Mouse (Mus musculus) 3T3-L1 (cell line): ENCODE measurements around the gene Srp68.

Source experiments
- DNase-seq: peaks from one replicate; pipeline ENCODE4 v3.0.0-alpha.2; 2015; ENCODE audit warnings: low read depth, low spot score

Srp68 gene

DNA sequence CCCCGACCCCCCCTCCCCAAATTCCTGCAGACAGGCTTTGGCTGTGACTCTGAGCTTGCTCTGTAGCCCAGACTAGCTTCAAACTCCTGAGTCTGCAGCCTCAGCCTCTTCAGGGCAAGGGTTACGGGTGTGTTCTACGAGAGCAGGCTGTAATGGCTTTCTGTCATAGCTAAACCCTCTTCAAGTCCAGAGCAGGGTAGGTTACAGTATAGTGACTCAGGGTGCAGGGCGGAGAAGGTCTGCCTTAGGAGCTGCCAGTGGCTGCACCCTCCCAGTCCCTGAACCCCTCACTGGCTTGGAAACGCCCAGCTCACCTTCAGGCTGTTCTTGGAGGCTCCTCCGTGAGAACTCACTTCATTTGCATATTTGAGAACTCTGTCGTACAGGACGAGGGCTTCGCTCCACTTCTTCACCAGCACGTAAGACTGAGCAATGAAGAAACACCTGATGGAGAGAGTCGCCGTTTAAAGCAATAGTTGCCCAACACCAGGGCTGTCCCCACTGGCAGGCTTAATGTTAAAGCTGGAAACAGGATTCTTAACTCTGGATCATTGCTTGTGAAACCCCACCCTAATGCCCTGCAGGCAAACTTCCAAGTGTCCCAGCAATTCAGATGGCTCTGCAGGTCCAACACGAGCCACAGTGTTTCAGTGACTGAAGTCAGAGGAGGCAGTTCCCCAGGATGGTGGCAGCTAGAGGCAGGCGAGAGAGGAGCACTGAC lies 26.4 kb downstream of the Srp68 start:
- no peak for DNase-seq

GRCm38 (mm10) chr11:116245616-116246015 lies 28.4 kb downstream of the Srp68 start:
- no peak for DNase-seq

DNA sequence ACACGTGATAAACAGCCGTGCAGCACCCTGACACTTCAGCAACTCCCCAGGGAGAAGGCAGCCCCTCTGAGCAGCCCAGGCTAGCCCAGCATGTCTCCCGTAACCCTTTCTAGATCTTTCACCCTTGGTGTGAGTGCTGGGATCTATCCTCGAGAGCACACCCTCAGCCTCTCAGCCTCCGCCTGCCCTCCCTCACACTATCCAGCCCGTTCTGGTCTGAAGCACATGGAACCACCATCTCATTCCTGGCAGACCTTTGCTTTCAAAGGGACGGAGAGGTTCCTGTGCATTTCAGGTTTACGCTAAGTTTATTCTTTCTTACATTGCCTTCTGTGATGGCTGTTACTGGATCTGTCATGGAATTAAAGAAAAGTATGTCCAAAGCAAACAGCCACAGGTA lies 29.4 kb downstream of the Srp68 start:
- DNase-seq, result no peak

- DNase-seq, result no peak
These were observed 32.2 kb downstream of the Srp68 start for GRCm38 (mm10) chr11:116241744-116242235.

DNA sequence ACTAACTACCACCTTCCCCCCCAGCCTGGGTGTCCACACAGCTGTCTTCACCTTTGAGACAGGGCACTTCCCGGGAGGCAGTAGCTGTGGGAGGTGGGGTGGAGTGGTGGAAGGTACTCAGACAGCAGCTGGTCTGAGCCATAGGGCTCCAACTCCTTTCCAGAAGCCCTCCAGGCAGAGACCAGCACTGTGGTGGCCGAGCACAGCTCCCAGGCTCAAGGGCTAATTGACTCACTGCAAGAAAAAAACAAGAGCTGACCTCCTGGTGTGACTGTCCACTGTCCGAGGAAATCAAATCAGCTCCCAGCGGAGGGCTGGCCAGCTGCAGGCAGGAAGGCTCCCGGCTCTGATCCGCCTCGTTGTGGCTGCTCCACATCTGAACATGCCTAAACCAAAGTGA lies 34.2 kb downstream of the Srp68 start:
- peak; percentile 45 for DNase-seq

GRCm38 (mm10) chr11:116237742-116238395 lies 36.1 kb downstream of the Srp68 start, which contains the start of gene Evpl:
Gene Evpl, minus strand, starts transcription at chr11:116238077.
- no peak for DNase-seq

- no peak for DNase-seq
These were observed 39.1 kb downstream of the Srp68 start for GRCm38 (mm10) chr11:116234901-116235300.

- DNase-seq, result no peak
These were observed 41.6 kb downstream of the Srp68 start for GRCm38 (mm10) chr11:116232427-116232826.

- no peak for DNase-seq
These were observed 45.3 kb downstream of the Srp68 start for GRCm38 (mm10) chr11:116228699-116229098.

DNA sequence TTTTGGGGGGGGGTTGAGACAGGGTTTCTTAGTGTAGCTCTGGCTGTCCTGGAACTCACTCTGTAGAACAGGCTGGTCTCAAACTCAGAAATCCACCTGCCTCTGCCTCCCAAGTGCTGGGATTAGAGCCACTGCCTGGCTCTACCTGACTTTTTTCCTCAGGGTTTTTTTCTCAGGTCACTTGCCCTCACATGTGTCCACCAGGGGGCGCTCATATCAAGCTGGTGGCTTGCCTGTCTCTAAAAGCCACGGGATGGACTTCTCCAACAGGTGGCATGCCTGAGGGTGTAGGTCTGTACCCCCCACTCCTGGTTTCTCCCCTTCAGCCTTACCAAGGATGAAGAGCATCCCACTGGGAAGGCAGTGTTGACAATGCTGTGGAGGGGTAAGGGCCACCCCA lies 47.6 kb downstream of the Srp68 start:
- DNase-seq, result peak; percentile 88

GRCm38 (mm10) chr11:116222740-116223059 lies 51.3 kb downstream of the Srp68 start:
- no peak for DNase-seq

GRCm38 (mm10) chr11:116221931-116222739 lies 51.9 kb downstream of the Srp68 start:
- no peak for DNase-seq

DNA sequence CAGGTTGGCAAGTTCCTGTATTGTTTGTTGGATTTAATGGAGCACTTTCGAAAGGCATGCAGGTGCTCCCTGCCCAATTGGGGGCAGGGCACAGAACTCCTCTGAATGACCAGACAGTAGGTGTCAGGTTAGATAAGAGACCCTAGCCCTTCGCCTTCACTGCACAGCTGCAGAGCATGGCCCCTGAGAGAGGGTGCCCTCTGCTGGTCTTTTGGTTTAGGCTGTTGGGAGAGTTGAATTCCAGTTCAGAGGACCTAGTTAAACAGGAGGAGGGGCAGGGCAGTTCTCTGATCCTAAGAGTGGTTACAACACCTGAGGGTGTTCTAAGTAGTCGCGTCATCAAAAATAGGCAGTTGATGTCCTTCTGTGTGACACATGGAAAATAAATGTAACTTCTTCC lies 54.1 kb downstream of the Srp68 start:
- peak; percentile 78 for DNase-seq

DNA sequence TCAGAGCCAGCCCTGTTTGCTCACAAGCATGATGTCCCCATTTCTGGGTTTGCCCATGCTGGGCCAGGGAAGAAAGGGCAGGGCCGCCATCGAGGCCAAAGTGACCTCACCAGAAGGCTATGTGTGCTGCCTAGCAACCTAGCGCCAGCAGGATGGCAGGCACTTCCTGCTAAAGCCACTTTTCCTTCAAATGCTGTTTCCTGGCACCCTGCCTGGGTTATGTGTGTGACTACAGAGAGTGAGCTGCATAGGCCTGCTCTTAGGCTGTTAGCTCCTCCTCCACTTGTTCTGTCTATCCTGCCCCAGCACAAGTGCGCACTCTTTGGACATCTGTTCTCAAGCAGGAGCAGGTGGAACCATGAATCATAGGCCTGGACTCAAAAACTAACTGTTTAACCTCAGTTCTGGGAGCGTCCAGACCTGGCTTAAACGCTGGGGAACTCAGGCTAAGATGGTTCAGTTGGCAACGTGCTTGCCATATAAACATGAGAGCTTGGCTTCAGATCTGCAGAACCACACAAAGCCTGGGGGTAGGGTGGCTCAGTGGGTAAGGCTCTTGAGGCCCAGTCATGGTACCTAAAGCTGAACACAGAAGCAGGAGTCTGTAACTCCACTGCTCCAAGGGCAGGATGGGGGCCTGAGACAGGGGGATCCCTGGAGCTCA lies 55.1 kb downstream of the Srp68 start:
- peak; percentile 100 for DNase-seq

- DNase-seq, result peak; percentile 55
These were observed 55.8 kb downstream of the Srp68 start for GRCm38 (mm10) chr11:116218263-116218662.

DNA sequence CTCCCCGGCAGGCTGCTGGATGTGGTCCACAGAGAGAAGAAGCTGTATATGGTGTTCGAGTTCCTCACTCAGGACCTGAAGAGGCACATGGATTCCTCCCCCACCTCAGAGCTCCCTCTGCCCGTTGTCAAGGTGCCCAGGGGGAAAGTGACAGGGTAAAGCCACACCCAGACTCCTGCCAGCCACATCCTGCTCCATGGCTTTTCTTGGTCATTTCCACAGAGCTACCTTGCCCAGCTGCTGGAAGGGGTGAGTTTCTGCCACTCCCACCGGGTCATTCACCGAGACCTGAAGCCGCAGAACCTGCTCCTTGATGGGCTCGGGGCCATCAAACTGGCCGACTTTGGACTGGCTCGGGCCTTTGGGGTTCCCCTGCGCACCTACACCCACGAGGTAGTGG lies 57.5 kb downstream of the Srp68 start:
- DNase-seq, result no peak

- no peak for DNase-seq
These were observed 58.0 kb downstream of the Srp68 start for GRCm38 (mm10) chr11:116215991-116216390.

DNA sequence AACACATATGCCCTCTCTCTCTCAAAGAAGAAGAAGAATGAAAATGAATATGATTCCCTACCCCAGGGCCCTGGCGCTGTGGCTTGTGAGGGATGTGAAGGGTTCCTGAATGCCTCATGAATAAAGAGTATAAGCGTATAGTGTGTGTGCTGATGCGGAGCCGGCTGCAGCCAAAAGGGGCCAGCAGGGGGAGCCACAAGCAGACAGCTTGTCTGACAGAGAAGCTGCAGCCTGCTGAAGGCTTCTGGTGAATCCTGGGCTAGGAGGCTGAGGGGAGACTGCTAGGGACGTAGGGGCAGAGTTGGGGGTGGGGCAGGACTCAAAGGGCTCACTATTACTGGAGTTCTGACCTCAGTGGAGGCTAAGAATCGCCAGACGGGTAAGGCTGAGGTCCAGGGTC lies 58.8 kb downstream of the Srp68 start:
- no peak for DNase-seq

DNA sequence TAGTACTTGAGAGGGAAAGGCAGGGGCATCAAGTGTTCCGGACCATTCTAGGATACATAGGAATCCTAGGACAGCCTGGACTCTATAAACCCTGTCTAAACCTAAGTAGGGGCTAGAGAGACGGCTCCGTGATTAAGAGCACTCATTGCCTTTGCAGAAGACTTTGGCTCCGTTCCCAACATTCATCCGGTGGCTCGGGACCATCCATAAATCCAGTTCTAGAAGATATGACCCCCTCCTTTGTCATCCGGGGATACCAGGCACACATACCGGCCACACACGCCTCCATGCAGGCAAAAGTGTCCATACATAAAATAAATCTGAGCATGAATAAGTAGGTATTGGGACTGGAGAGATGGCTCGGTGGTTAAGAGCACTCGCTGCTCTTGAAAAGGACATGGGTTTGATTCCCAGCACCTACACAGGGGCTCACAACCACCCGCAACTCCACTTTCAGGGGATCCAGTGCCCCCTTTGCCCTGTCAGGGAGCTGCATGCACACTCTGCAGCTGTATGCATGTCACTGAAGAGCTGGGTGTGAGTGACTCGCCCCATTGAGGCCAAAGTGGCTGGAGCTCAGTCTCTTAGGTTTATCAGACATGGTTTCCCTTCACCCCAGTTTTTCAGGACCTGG lies 60.0 kb downstream of the Srp68 start:
- no peak for DNase-seq

DNA sequence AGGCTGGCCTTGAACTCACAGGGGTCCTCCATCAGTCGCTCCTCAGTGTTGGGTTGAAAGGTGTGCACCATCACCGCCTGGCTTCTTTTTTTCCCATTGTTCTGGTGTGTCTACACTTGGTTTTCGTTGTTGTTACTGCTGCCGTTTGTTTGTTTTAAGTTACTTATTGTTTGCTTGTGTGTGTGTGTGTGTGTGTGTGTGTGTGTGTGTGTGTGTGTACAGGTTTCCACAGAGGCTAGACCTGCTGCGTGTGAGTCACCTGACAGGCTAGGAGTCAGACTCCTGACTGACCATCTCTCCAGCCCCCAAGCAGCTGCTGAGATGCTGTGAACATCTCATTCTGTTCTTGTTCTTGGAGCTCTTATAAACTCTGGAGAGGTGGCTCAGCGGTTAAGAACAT lies 61.2 kb downstream of the Srp68 start:
- DNase-seq, result no peak

- DNase-seq, result no peak
These were observed 63.3 kb downstream of the Srp68 start for GRCm38 (mm10) chr11:116210696-116211095.
